Mouse (Mus musculus) stomach, postnatal 0 days (tissue): Measurements from ENCODE around the gene Grip2.

ENCODE experiments used
- CTCF ChIP-seq: IDR thresholded peaks from 2 replicates; pipeline ENCODE4 v1.5.1; 2016; ENCODE audit warnings: antibody characterized with exemption, low read depth, mild to moderate bottlenecking, moderate library complexity
- EP300 ChIP-seq: optimal IDR thresholded peaks from 2 replicates; pipeline ENCODE3; 2016; ENCODE audit warnings: antibody characterized with exemption

- no peak for TF ChIP-seq CTCF
- no peak for TF ChIP-seq EP300
Observed at GRCm38 (mm10) chr6:91736471-91736870, 90.6 kb downstream of the Grip2 start.
